Mouse (Mus musculus) neural tube, embryonic 14.5 days (tissue): ENCODE results near the gene Hmgcr. TPM values are rescaled to one million over a fixed set of nuclear protein-coding genes. Genes with fewer than 3 reads are reported as not detected.

ENCODE experiments used
- polyA plus RNA-seq: library from polyadenylated mRNA; unstranded; fragments of >200 nt; fragmentation: Nextera tagmentation; extraction: Ambion mirVana; gene quantifications from 2 replicates; pipeline ENCODE4 v1.2.1, GENCODE M21; 2014

Gene Hmgcr
- polyA plus RNA-seq, 1 experiment from 2014 or later, result 206 TPM

Other genes with a start within 250 kb of the Hmgcr start
- gene Ankdd1b, start 199.7 kb downstream of the Hmgcr start, polyA plus RNA-seq, result not detected in 2 replicates
- gene Gm17622, start 180.2 kb downstream of the Hmgcr start, polyA plus RNA-seq, result not detected in 2 replicates
- 6.7 and 7.4 TPM in 2 replicates for gene Polk, start 128.4 kb downstream of the Hmgcr start, polyA plus RNA-seq
- gene Col4a3bp, start 128.3 kb downstream of the Hmgcr start, polyA plus RNA-seq, result 10.0 and 14.6 TPM in 2 replicates
- gene Ankrd31, start 77.3 kb upstream of the Hmgcr start, polyA plus RNA-seq, result not detected in 2 replicates